Mouse (Mus musculus): ENCODE results near the gene Gnaq. TPM values are rescaled to one million over a fixed set of nuclear protein-coding genes. Genes with fewer than 3 reads are reported as not detected.
"Not testable (repeated sequence)": the region's sequence is repeated elsewhere in the genome, so short reads cannot be mapped to it uniquely, and the experiment has no call there.

The Gnaq gene
- polyA plus RNA-seq, 1 experiment, result 12.6 TPM

DNA sequence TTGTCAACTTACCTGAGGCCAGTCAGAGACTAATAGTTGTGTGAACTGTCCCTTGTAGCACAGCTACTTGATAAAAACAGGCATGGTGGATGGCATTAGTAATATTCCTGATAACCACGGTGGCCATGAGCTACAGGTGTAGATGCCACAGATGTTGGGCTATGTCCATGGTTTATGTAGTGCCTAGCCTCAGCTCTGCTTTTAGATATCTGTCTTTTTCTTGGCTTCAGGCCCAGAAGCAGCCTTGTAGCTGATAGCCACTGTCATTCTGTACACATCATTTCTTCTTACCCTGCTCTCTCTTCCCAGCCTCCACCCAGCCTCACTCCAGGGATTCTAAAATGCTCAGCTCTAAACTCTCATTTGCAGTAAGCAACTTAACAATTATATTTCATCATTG, 128.3 kb downstream of the Gnaq start:
- Histone ChIP-seq H3K9me3 (no peaks in the 10 kb centered on the region), H3K27me3 (replicated peaks) (no peaks in the 10 kb centered on the region), H3K4me1 (peaks cover 86% of the 10 kb centered on the region), H3K4me3 (replicated peaks) (peak overlapping the region; percentile 44), H3K36me3 (replicated peaks; ENCODE audit: low read length) (peaks cover 87% of the 10 kb centered on the region)
- TF ChIP-seq GATA1 (IDR thresholded peaks at IDR 0.05; ENCODE audit: borderline replicate concordance, low read length) (no peak), FLI1 (IDR thresholded peaks at IDR 0.05; ENCODE audit: low read length) (no peak)

GRCm38 (mm10) chr19:16261631-16262030, 129.0 kb downstream of the Gnaq start:
- Histone ChIP-seq H3K36me3 (replicated peaks; ENCODE audit: low read length) (peaks cover 83% of the 10 kb centered on the region), H3K9me3 (no peaks in the 10 kb centered on the region), H3K4me3 (replicated peaks) (no peak overlapping the region), H3K27me3 (replicated peaks) (no peaks in the 10 kb centered on the region), H3K4me1 (peaks cover 80% of the 10 kb centered on the region)
- no peak for TF ChIP-seq GATA1 (IDR thresholded peaks at IDR 0.05; ENCODE audit: borderline replicate concordance, low read length)
- no peak for TF ChIP-seq FLI1 (IDR thresholded peaks at IDR 0.05; ENCODE audit: low read length)

- H3K9me3 ChIP-seq, result no peaks in the 10 kb centered on the region
- H3K36me3 ChIP-seq (replicated peaks; ENCODE audit: low read length), result peaks cover 76% of the 10 kb centered on the region
- no peak overlapping the region for H3K4me3 ChIP-seq (replicated peaks)
- H3K27me3 ChIP-seq (replicated peaks), result no peaks in the 10 kb centered on the region
- H3K4me1 ChIP-seq, result peaks cover 73% of the 10 kb centered on the region
- TF ChIP-seq FLI1 (IDR thresholded peaks at IDR 0.05; ENCODE audit: low read length) (no peak), GATA1 (IDR thresholded peaks at IDR 0.05; ENCODE audit: borderline replicate concordance, low read length) (no peak)
These were observed 129.7 kb downstream of the Gnaq start for GRCm38 (mm10) chr19:16262340-16262739.

GRCm38 (mm10) chr19:16267362-16267761, 134.7 kb downstream of the Gnaq start:
- H3K4me3 ChIP-seq (replicated peaks); H3K9me3 ChIP-seq; H3K27me3 ChIP-seq (replicated peaks): not testable (repeated sequence)
- Histone ChIP-seq H3K36me3 (replicated peaks; ENCODE audit: low read length) (peaks cover 64% of the 10 kb centered on the region), H3K4me1 (peaks cover 66% of the 10 kb centered on the region)

- no peaks in the 10 kb centered on the region for H3K27me3 ChIP-seq (replicated peaks)
- H3K4me3 ChIP-seq (replicated peaks), result no peak overlapping the region
- H3K4me1 ChIP-seq, result peaks cover 67% of the 10 kb centered on the region
- H3K36me3 ChIP-seq (replicated peaks; ENCODE audit: low read length), result peaks cover 58% of the 10 kb centered on the region
- TF ChIP-seq GATA1 (IDR thresholded peaks at IDR 0.05; ENCODE audit: borderline replicate concordance, low read length) (no peak), FLI1 (IDR thresholded peaks at IDR 0.05; ENCODE audit: low read length) (no peak)
- no peaks in the 10 kb centered on the region for H3K9me3 ChIP-seq
These were observed 137.6 kb downstream of the Gnaq start for GRCm38 (mm10) chr19:16270236-16270635.

GRCm38 (mm10) chr19:16271002-16271401, 138.4 kb downstream of the Gnaq start:
- H3K27me3 ChIP-seq (replicated peaks), result no peaks in the 10 kb centered on the region
- TF ChIP-seq FLI1 (IDR thresholded peaks at IDR 0.05; ENCODE audit: low read length) (no peak), GATA1 (IDR thresholded peaks at IDR 0.05; ENCODE audit: borderline replicate concordance, low read length) (no peak)
- no peaks in the 10 kb centered on the region for H3K9me3 ChIP-seq
- no peak overlapping the region for H3K4me3 ChIP-seq (replicated peaks)
- H3K36me3 ChIP-seq (replicated peaks; ENCODE audit: low read length), result peaks cover 51% of the 10 kb centered on the region
- peaks cover 69% of the 10 kb centered on the region for H3K4me1 ChIP-seq

GRCm38 (mm10) chr19:16273021-16273420, 140.4 kb downstream of the Gnaq start:
- H3K4me3 ChIP-seq (replicated peaks), result no peak overlapping the region
- peaks cover 57% of the 10 kb centered on the region for H3K36me3 ChIP-seq (replicated peaks; ENCODE audit: low read length)
- no peak for TF ChIP-seq GATA1 (IDR thresholded peaks at IDR 0.05; ENCODE audit: borderline replicate concordance, low read length)
- no peak for TF ChIP-seq FLI1 (IDR thresholded peaks at IDR 0.05; ENCODE audit: low read length)
- no peaks in the 10 kb centered on the region for H3K27me3 ChIP-seq (replicated peaks)
- H3K9me3 ChIP-seq, result no peaks in the 10 kb centered on the region
- peaks cover 79% of the 10 kb centered on the region for H3K4me1 ChIP-seq

GRCm38 (mm10) chr19:16280231-16280630, 147.6 kb downstream of the Gnaq start:
- Histone ChIP-seq H3K4me3 (replicated peaks) (no peak overlapping the region), H3K36me3 (replicated peaks; ENCODE audit: low read length) (peaks cover 81% of the 10 kb centered on the region), H3K9me3 (no peaks in the 10 kb centered on the region), H3K4me1 (peaks cover 92% of the 10 kb centered on the region), H3K27me3 (replicated peaks) (no peaks in the 10 kb centered on the region)
- no peak for TF ChIP-seq FLI1 (IDR thresholded peaks at IDR 0.05; ENCODE audit: low read length)
- no peak for TF ChIP-seq GATA1 (IDR thresholded peaks at IDR 0.05; ENCODE audit: borderline replicate concordance, low read length)

- Histone ChIP-seq H3K27me3 (replicated peaks) (no peaks in the 10 kb centered on the region), H3K4me3 (replicated peaks) (peak overlapping the region; percentile 62), H3K9me3 (no peaks in the 10 kb centered on the region), H3K36me3 (replicated peaks; ENCODE audit: low read length) (peaks cover 75% of the 10 kb centered on the region), H3K4me1 (peaks cover 95% of the 10 kb centered on the region)
- TF ChIP-seq FLI1 (IDR thresholded peaks at IDR 0.05; ENCODE audit: low read length), result no peak
- no peak for TF ChIP-seq GATA1 (IDR thresholded peaks at IDR 0.05; ENCODE audit: borderline replicate concordance, low read length)
These were observed 152.7 kb downstream of the Gnaq start for GRCm38 (mm10) chr19:16285051-16286028.

DNA sequence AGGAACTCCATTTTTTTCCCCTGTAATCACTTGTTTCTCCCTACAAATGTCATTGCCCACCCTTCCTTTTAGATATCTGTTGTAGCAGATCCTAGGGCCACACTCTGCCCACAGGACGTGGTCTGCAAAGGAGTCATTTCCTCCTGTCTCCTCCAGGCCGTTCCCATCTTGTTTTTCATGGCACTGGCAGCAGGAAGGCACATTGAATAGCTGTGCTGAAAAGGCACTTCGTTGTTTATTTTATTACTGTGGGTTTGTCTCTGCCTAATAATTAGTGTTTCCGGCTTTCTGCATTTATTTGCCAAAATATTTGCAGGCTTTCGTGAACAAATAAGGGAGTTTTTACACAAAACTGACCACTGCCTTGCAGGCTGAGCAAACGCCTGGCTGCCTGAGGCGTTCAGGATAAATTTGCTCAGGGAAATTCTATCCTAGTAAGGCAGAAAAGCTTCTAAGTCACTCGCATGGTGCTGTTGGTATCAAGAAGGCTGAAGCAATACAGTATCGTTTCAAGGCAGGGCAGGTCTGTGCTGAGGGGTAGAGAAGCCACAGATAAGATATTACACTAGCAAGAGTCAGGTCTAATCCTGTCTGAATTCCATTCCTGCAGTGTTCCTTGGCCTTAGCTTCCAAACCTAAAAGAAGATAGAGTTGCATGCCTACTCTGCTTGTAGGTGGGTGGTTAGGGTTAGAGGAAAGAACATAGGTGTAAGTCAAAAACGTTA, 154.0 kb downstream of the Gnaq start:
- TF ChIP-seq FLI1 (IDR thresholded peaks at IDR 0.05; ENCODE audit: low read length) (peak; percentile 26; the same call in 1 of the 2 replicates), GATA1 (IDR thresholded peaks at IDR 0.05; ENCODE audit: borderline replicate concordance, low read length) (no peak)
- Histone ChIP-seq H3K9me3 (no peaks in the 10 kb centered on the region), H3K27me3 (replicated peaks) (no peaks in the 10 kb centered on the region), H3K4me1 (peaks cover 95% of the 10 kb centered on the region), H3K4me3 (replicated peaks) (peak overlapping the region; percentile 80), H3K36me3 (replicated peaks; ENCODE audit: low read length) (peaks cover 69% of the 10 kb centered on the region)
